Mouse (Mus musculus) liver, embryonic 11.5 days (tissue): ENCODE measurements around the gene Wtap. TPM values are rescaled to one million over a fixed set of nuclear protein-coding genes. Genes with fewer than 3 reads are reported as not detected.
"Not testable (repeated sequence)": the region's sequence is repeated elsewhere in the genome, so short reads cannot be mapped to it uniquely, and the experiment has no call there.

ENCODE experiments used
- ATAC-seq: fragments of 200-750 bp; cut with Nextera tagmentation; replicated peaks from 2 replicates; pipeline ENCODE4 v1.8.0; 2017; ENCODE audit warnings: moderate number of reproducible peaks, mild to moderate bottlenecking, moderate TSS enrichment, moderate library complexity; ENCODE audit not compliant: low FRiP score
- DNase-seq: peaks from one replicate; pipeline ENCODE4 v3.0.0-alpha.2; 2017; ENCODE audit warnings: low spot score
- H3K27ac ChIP-seq: fragments of 300-500 bp; sonication (generic); 2 replicates; pipeline ENCODE4 v1.5.1; 2014; ENCODE audit warnings: mild to moderate bottlenecking, low read depth, low read length, control low read depth
- H3K27me3 ChIP-seq: fragments of 300-500 bp; sonication (generic); replicated peaks from 2 replicates; pipeline ENCODE4 v1.6.1; 2014; ENCODE audit warnings: low read length, mixed read lengths; ENCODE audit not compliant: control insufficient read depth, insufficient read depth
- H3K36me3 ChIP-seq: fragments of 300-500 bp; sonication (generic); 2 replicates; pipeline ENCODE4 v1.6.1; 2014; ENCODE audit warnings: mild to moderate bottlenecking, low read length, moderate library complexity, mixed read lengths; ENCODE audit not compliant: control insufficient read depth, insufficient read depth
- H3K4me1 ChIP-seq: fragments of 300-500 bp; sonication (generic); replicated peaks from 2 replicates; pipeline ENCODE4 v1.6.1; 2014; ENCODE audit warnings: low read length, mixed read lengths; ENCODE audit not compliant: control insufficient read depth, insufficient read depth
- H3K4me2 ChIP-seq: fragments of 300-500 bp; sonication (generic); 2 replicates; pipeline ENCODE4 v1.6.1; 2014; ENCODE audit warnings: mild to moderate bottlenecking, control low read depth, moderate library complexity
- H3K4me3 ChIP-seq: fragments of 300-500 bp; sonication (generic); 2 replicates; pipeline ENCODE4 v1.5.1; 2014; ENCODE audit warnings: low read depth, low read length, control low read depth
- H3K9ac ChIP-seq: fragments of 300-500 bp; sonication (generic); 2 replicates; pipeline ENCODE4 v1.6.1; 2014; ENCODE audit warnings: low read depth, low read length, control low read depth
- H3K9me3 ChIP-seq: fragments of 300-500 bp; sonication (generic); 2 replicates; pipeline ENCODE4 v1.6.1; 2016; ENCODE audit warnings: low read length, inconsistent platforms, mixed read lengths; ENCODE audit not compliant: control insufficient read depth
- WGBS: fragments of 180-500 bp; shearing (Covaris S2); extraction: QIAGEN DNeasy Blood & Tissue Kit; methylation state at CpG from one replicate; pipeline ENCODE4 v1.1.7; 2014; 5-methylcytosine and 5-hydroxymethylcytosine counted together
- polyA plus RNA-seq: library from polyadenylated mRNA; unstranded; fragments of >200 nt; fragmentation: Nextera tagmentation; extraction: Ambion mirVana; gene quantifications from 2 replicates; pipeline ENCODE4 v1.2.1, GENCODE M21; 2014

Wtap gene
- polyA plus RNA-seq, 1 experiment from 2014 or later: 101 TPM

GRCm38 (mm10) chr17:12990567-12991145 is 3.3 kb downstream of the Wtap start:
- no peak for DNase-seq
- Histone ChIP-seq H3K4me1 (no peaks in the 10 kb centered on the region; the same call in 1 of the 2 replicates), H3K4me2 (peak overlapping the region; percentile 95), H3K27me3 (no peaks in the 10 kb centered on the region), H3K4me3 (peak overlapping the region; percentile 98), H3K9ac (peak overlapping the region; percentile 100), H3K36me3 (peaks cover 7% of the 10 kb centered on the region), H3K9me3 (no peaks in the 10 kb centered on the region), H3K27ac (peak overlapping the region; percentile 99)
- no peak for ATAC-seq
- 46% methylated on average over 8 of the region's 8 CpGs for WGBS

- not testable (repeated sequence) for H3K9me3 ChIP-seq, DNase-seq, H3K4me1 ChIP-seq, H3K27me3 ChIP-seq, H3K9ac ChIP-seq, H3K27ac ChIP-seq, H3K4me3 ChIP-seq, H3K4me2 ChIP-seq, ATAC-seq
- WGBS: 87% methylated on average over 8 of the region's 8 CpGs
- H3K36me3 ChIP-seq: peaks cover 17% of the 10 kb centered on the region
These were observed 5.9 kb downstream of the Wtap start for GRCm38 (mm10) chr17:12988096-12988495.

- no peak for DNase-seq
- Histone ChIP-seq H3K4me2 (no peak overlapping the region), H3K4me3 (no peak overlapping the region), H3K9ac (no peak overlapping the region), H3K4me1 (no peaks in the 10 kb centered on the region; the same call in 1 of the 2 replicates), H3K36me3 (peaks cover 39% of the 10 kb centered on the region), H3K27ac (no peak overlapping the region), H3K9me3 (no peaks in the 10 kb centered on the region), H3K27me3 (no peaks in the 10 kb centered on the region)
- WGBS: 50% methylated on average over 2 of the region's 2 CpGs
- no peak for ATAC-seq
These were observed 10.0 kb downstream of the Wtap start for GRCm38 (mm10) chr17:12983988-12984387.

GRCm38 (mm10) chr17:12978546-12978945 is 15.4 kb downstream of the Wtap start:
- no peak overlapping the region for H3K4me2 ChIP-seq
- no peaks in the 10 kb centered on the region for H3K27me3 ChIP-seq
- H3K4me3 ChIP-seq: no peak overlapping the region
- no peak overlapping the region for H3K27ac ChIP-seq
- ATAC-seq (no peak), DNase-seq (no peak)
- no peak overlapping the region for H3K9ac ChIP-seq
- no peaks in the 10 kb centered on the region for H3K9me3 ChIP-seq
- WGBS: 100% methylated on average over 1 of the region's 1 CpGs
- H3K36me3 ChIP-seq: peaks cover 34% of the 10 kb centered on the region
- H3K4me1 ChIP-seq: no peaks in the 10 kb centered on the region

- H3K9ac ChIP-seq: no peak overlapping the region
- no peak overlapping the region for H3K4me2 ChIP-seq
- peaks cover 13% of the 10 kb centered on the region for H3K36me3 ChIP-seq
- ATAC-seq (no peak), DNase-seq (no peak)
- 87% methylated on average over 2 of the region's 2 CpGs for WGBS
- no peak overlapping the region for H3K27ac ChIP-seq
- no peaks in the 10 kb centered on the region for H3K4me1 ChIP-seq
- H3K9me3 ChIP-seq: no peaks in the 10 kb centered on the region
- H3K4me3 ChIP-seq: no peak overlapping the region
- no peaks in the 10 kb centered on the region for H3K27me3 ChIP-seq
These were observed 20.1 kb downstream of the Wtap start for GRCm38 (mm10) chr17:12973851-12974250.

GRCm38 (mm10) chr17:12967173-12967572 is 26.8 kb downstream of the Wtap start:
- H3K9me3 ChIP-seq: no peaks in the 10 kb centered on the region
- WGBS: 97% methylated on average over 2 of the region's 2 CpGs
- no peak for ATAC-seq

GRCm38 (mm10) chr17:12963476-12963875 is 30.5 kb downstream of the Wtap start:
- no peak for DNase-seq
- no peaks in the 10 kb centered on the region for H3K27me3 ChIP-seq
- H3K4me2 ChIP-seq: no peak overlapping the region
- peaks cover 4% of the 10 kb centered on the region for H3K36me3 ChIP-seq
- WGBS: 76% methylated on average over 3 of the region's 3 CpGs
- peaks cover 9% of the 10 kb centered on the region for H3K4me1 ChIP-seq
- ATAC-seq: no peak
- no peak overlapping the region for H3K9ac ChIP-seq
- no peak overlapping the region for H3K27ac ChIP-seq
- H3K4me3 ChIP-seq: no peak overlapping the region
- no peaks in the 10 kb centered on the region for H3K9me3 ChIP-seq

More at GRCm38 (mm10) chr17:12967173-12967572, 26.8 kb downstream of the Wtap start:
- Histone ChIP-seq H3K9ac (no peak overlapping the region), H3K4me1 (no peaks in the 10 kb centered on the region), H3K4me3 (no peak overlapping the region), H3K4me2 (no peak overlapping the region), H3K27me3 (no peaks in the 10 kb centered on the region), H3K27ac (no peak overlapping the region), H3K36me3 (peaks cover 7% of the 10 kb centered on the region)
- no peak for DNase-seq

GRCm38 (mm10) chr17:12960331-12960873 is 33.6 kb downstream of the Wtap start, which contains the start of gene Acat2:
TSS of gene Acat2 (minus strand) at chr17:12960747.
- no peaks in the 10 kb centered on the region for H3K9me3 ChIP-seq
- ATAC-seq (peak; percentile 98), DNase-seq (peak; percentile 92)
- H3K4me3 ChIP-seq: peak within 1 kb of the TSS; percentile 78
- no peaks in the 10 kb centered on the region for H3K27me3 ChIP-seq
- peaks cover 4% of the 10 kb centered on the region; the same call in 1 of the 2 replicates for H3K36me3 ChIP-seq
- peak within 1 kb of the TSS; percentile 73 for H3K9ac ChIP-seq
- H3K27ac ChIP-seq: peak within 1 kb of the TSS; percentile 77
- H3K4me2 ChIP-seq: peak within 1 kb of the TSS; percentile 90
- H3K4me1 ChIP-seq: peaks cover 9% of the 10 kb centered on the region
- WGBS: under 1% methylated on average over 42 of the region's 42 CpGs

- not testable (repeated sequence) for H3K27ac ChIP-seq, H3K9me3 ChIP-seq, H3K9ac ChIP-seq, H3K27me3 ChIP-seq, H3K36me3 ChIP-seq, H3K4me3 ChIP-seq, H3K4me1 ChIP-seq, ATAC-seq, DNase-seq
- peak overlapping the region; percentile 39 for H3K4me2 ChIP-seq
- whole genome bisulfite sequencing: 40% methylated on average over 1 of the region's 2 CpGs
These were observed 34.6 kb downstream of the Wtap start for GRCm38 (mm10) chr17:12959377-12959776.
